Mouse (Mus musculus): ENCODE results near the gene Trim38. TPM values are rescaled to one million over a fixed set of nuclear protein-coding genes. Genes with fewer than 3 reads are reported as not detected.
A peak's percentile ranks its signal among the peaks of the same experiment; 100 is the strongest.
"Not testable (repeated sequence)": the region's sequence is repeated elsewhere in the genome, so short reads cannot be mapped to it uniquely, and the experiment has no call there.

The Trim38 gene
- polyA plus RNA-seq, 1 experiment from 2014 or later: not detected

DNA sequence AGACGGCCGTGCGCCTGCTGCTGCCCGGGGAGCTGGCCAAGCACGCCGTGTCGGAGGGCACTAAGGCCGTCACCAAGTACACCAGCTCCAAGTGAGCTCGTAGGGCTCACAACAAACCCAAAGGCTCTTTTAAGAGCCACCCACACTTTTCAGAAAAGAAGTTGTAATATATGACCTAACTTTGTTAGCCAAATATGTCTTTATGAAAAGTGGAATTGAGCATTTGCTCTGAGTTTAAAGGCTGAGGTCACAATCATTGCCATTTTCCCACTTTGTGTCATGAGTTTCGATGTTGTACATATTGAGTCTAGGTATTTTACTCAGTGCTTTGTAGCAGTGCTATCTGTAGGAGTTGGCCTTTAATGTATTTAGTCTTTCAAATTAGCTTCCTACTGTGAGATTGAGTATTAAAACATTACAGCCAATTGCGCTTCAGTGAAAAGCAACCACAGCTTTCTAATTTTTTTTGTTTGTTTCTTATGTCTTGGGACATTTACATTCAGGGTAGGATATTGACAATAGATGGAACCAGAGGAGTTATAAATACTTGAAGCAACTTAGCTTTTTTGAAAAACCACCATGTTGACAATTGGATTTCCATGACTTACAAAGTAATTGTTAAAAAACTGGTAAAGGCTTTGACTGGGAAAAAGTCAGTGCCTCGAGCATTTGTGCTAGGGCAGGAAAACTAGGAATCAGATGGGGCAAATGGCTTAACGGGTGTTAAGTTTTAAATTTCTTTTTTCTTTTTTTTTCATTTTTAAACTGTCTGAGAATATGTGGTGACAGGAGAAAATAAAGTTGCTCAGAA lies 22.4 kb upstream of the Trim38 start:
- peak; percentile 16; the same call in 1 of the 2 replicates for ATAC-seq (ENCODE audit: low FRiP score)
- WGBS: 3% methylated on average over 10 of the region's 13 CpGs

DNA sequence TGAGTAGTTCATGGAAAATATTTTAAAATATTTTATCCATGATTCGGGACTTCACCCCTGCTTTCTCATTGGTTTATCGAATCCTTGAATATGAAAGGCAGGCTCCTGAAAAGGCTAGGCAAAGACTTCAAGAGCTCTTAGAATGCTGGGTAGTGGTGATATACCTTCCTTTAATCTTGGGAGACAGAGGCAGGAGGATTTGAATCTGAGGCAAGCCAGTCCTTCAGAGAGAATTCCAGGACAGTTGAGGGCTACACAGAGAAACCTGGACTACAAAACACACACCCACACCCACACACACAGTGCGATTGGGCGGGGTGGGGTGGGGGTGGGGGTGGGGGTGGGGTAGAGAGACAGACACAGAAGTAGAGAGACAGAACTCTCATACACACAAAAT lies 21.8 kb upstream of the Trim38 start:
- H3K9ac ChIP-seq (replicated peaks): no peak overlapping the region
- H3K27me3 ChIP-seq (replicated peaks): no peaks in the 10 kb centered on the region
- no peak for ATAC-seq (ENCODE audit: low FRiP score)
- H3K36me3 ChIP-seq: no peaks in the 10 kb centered on the region
- H3K27ac ChIP-seq (replicated peaks): no peak overlapping the region
- H3K4me2 ChIP-seq: no peak overlapping the region
- H3K4me3 ChIP-seq (replicated peaks): no peak overlapping the region
- WGBS: 2% methylated on average over 4 of the region's 4 CpGs
- peaks cover 25% of the 10 kb centered on the region for H3K4me1 ChIP-seq
- H3K9me3 ChIP-seq (replicated peaks): no peaks in the 10 kb centered on the region

More for the DNA sequence above, 22.4 kb upstream of the Trim38 start:
- peak overlapping the region; percentile 96 for H3K27ac ChIP-seq (replicated peaks)
- peaks cover 22% of the 10 kb centered on the region for H3K4me1 ChIP-seq
- 0 out of 2 replicates have a peak overlapping the region, but pooled peaks have one; percentile 29 for H3K9ac ChIP-seq (replicated peaks)
- no peaks in the 10 kb centered on the region for H3K9me3 ChIP-seq (replicated peaks)
- H3K27me3 ChIP-seq (replicated peaks): no peaks in the 10 kb centered on the region
- peak overlapping the region; percentile 81 for H3K4me2 ChIP-seq
- H3K36me3 ChIP-seq: no peaks in the 10 kb centered on the region
- peak overlapping the region; percentile 46 for H3K4me3 ChIP-seq (replicated peaks)

DNA sequence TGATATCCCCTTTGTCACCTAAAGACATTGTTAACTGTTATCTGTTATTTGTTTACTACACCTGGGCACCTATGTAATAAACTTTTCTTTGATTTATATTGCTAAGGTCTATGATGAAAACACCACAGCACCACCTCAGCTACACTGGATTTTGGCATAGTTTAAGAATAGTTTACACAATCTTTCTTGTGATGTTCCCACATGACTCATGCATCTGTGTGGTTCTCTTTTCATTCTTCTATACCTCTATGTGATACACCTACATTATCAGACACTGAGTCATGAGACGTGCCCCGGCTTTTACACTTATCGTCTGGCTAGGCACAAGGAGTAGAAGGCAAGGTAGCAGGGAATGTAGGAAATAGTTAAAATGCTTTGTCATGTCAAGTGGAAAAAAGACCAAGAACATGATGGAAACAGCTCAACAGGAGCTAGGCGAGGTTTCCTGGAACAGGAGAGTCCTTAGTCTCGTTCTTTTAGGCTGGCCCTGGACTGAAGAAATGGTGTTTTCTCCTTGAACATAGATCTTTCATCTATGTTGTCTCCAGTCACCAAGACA lies 20.1 kb upstream of the Trim38 start:
- H3K36me3 ChIP-seq: no peaks in the 10 kb centered on the region
- no peaks in the 10 kb centered on the region for H3K9me3 ChIP-seq (replicated peaks)
- H3K27ac ChIP-seq (replicated peaks): peak overlapping the region; percentile 65; the same call in 1 of the 2 replicates
- 89% methylated on average over 5 of the region's 5 CpGs for WGBS
- H3K4me3 ChIP-seq (replicated peaks): no peak overlapping the region
- H3K4me1 ChIP-seq: peaks cover 25% of the 10 kb centered on the region
- H3K27me3 ChIP-seq (replicated peaks): no peaks in the 10 kb centered on the region
- ATAC-seq (ENCODE audit: low FRiP score): no peak
- H3K9ac ChIP-seq (replicated peaks): no peak overlapping the region
- no peak overlapping the region for H3K4me2 ChIP-seq

DNA sequence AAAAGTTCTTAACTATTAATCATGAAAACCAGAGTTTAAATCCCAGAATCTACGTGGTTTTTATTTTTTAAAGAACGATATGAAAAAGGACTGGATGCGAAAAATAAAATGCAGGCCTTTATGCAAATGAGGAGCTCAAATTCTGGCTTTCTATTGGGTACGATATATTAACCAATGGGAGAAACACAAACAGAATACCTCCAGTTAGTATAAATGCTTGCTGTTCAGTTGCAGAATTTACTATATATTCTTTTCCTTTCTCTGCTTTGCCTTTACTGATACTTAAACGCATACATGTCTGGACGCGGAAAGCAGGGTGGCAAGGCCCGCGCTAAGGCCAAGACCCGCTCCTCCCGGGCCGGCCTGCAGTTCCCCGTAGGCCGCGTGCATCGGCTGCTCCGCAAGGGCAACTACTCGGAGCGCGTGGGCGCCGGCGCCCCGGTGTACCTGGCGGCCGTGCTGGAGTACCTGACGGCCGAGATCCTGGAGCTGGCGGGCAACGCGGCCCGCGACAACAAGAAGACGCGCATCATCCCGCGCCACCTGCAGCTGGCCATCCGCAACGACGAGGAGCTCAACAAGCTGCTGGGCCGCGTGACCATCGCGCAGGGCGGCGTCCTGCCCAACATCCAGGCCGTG lies 18.8 kb upstream of the Trim38 start, which contains the start of gene Hist1h2ab:
Gene Hist1h2ab (plus strand): TSS at position 288 of the 639 bp plus-strand sequence.
- peak within 1 kb of the TSS; percentile 81 for H3K4me2 ChIP-seq
- not testable (repeated sequence) for H3K9me3 ChIP-seq (replicated peaks); H3K27me3 ChIP-seq (replicated peaks); H3K36me3 ChIP-seq
- H3K4me3 ChIP-seq (replicated peaks): peak within 1 kb of the TSS; percentile 46
- peaks cover 19% of the 10 kb centered on the region for H3K4me1 ChIP-seq
- H3K9ac ChIP-seq (replicated peaks): peak within 1 kb of the TSS; percentile 52
- 2% methylated on average over 28 of the region's 47 CpGs for WGBS
- ATAC-seq (ENCODE audit: low FRiP score): peak; percentile 65
- peak within 1 kb of the TSS; percentile 93 for H3K27ac ChIP-seq (replicated peaks)

DNA sequence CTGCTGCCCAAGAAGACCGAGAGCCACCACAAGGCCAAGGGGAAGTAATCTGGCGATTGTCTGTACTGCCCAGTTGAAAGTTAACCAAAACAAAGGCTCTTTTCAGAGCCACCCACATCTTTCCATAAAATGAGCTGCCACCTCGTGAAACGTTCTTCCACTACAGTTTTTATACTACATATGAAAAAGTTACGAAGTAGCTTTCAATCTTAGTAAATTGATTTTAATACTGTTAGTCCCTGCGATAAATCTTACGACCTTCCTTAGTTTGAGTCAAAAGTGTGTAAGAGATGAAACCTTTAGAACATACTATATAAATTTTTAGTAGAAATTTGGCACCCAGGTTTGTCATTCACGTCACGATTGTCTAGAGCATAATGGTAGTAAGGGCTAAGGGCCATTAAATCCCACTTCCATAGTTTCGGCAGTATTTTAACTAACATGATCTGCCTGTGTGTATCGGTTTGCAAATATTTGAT lies 18.2 kb upstream of the Trim38 start:
- Histone ChIP-seq H3K27ac (replicated peaks) (peak overlapping the region; percentile 93), H3K27me3 (replicated peaks) (no peaks in the 10 kb centered on the region), H3K4me2 (peak overlapping the region; percentile 81), H3K4me3 (replicated peaks) (peak overlapping the region; percentile 46), H3K4me1 (peaks cover 19% of the 10 kb centered on the region), H3K9me3 (replicated peaks) (no peaks in the 10 kb centered on the region), H3K36me3 (no peaks in the 10 kb centered on the region), H3K9ac (replicated peaks) (peak overlapping the region; percentile 8; the same call in 1 of the 2 replicates)
- 1% methylated on average over 11 of the region's 11 CpGs for WGBS
- ATAC-seq (ENCODE audit: low FRiP score): no peak

DNA sequence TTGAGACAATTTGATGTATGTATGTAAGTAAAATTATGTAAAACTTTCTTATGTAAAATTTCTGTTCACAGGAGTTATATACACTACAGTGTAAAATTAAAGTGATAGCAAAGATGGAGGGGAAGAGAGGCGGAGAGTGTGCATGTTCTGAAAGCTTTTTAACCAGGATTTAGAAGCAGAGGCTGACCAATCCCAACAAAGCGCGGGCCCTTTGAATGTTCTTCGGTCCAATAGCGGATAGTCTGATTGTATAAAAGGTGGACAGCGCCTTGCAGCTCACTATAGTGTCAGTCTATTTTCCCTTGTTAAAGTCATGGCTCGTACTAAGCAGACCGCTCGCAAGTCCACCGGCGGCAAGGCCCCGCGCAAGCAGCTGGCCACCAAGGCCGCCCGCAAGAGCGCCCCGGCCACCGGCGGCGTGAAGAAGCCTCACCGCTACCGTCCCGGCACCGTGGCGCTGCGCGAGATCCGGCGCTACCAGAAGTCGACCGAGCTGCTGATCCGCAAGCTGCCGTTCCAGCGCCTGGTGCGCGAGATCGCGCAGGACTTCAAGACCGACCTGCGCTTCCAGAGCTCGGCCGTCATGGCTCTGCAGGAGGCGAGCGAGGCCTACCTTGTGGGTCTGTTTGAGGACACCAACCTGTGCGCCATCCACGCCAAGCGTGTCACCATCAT lies 17.5 kb upstream of the Trim38 start, which contains the start of gene Hist1h3b:
Gene Hist1h3b (plus strand): TSS at position 201 of the 675 bp plus-strand sequence.
- H3K27me3 ChIP-seq (replicated peaks); H3K9me3 ChIP-seq (replicated peaks); H3K36me3 ChIP-seq: not testable (repeated sequence)
- Histone ChIP-seq H3K9ac (replicated peaks) (peak within 1 kb of the TSS; percentile 52), H3K4me3 (replicated peaks) (peak within 1 kb of the TSS; percentile 46), H3K4me1 (peaks cover 17% of the 10 kb centered on the region), H3K4me2 (peak within 1 kb of the TSS; percentile 81), H3K27ac (replicated peaks) (peak within 1 kb of the TSS; percentile 93)
- 0% methylated on average over 19 of the region's 47 CpGs for WGBS
- ATAC-seq (ENCODE audit: low FRiP score): peak; percentile 80

DNA sequence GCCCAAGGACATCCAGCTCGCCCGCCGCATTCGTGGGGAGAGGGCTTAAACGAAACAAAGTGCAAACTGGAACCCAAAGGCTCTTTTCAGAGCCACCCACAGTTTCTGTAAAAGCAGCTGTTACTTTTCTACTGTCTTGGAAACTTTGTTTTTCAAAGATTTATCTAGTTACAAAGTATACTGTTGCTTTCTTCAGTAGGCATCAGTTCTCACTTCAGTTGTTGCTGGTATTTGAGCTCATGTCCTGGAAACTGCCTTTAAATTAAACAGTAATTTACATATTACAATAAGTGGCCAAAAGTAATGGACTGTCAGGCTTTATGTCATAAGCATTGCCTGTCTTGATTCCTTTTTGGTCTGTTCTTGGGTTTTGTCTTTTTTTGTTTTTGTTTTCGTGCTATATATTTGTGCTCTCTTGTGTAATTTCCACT lies 17.0 kb upstream of the Trim38 start:
- H3K36me3 ChIP-seq: no peaks in the 10 kb centered on the region
- H3K4me3 ChIP-seq (replicated peaks): no peak overlapping the region
- peaks cover 17% of the 10 kb centered on the region for H3K4me1 ChIP-seq
- peak overlapping the region; percentile 34 for H3K4me2 ChIP-seq
- no peaks in the 10 kb centered on the region for H3K9me3 ChIP-seq (replicated peaks)
- 4% methylated on average over 6 of the region's 6 CpGs for WGBS
- ATAC-seq (ENCODE audit: low FRiP score): no peak
- no peaks in the 10 kb centered on the region for H3K27me3 ChIP-seq (replicated peaks)
- no peak overlapping the region for H3K9ac ChIP-seq (replicated peaks)
- H3K27ac ChIP-seq (replicated peaks): no peak overlapping the region

DNA sequence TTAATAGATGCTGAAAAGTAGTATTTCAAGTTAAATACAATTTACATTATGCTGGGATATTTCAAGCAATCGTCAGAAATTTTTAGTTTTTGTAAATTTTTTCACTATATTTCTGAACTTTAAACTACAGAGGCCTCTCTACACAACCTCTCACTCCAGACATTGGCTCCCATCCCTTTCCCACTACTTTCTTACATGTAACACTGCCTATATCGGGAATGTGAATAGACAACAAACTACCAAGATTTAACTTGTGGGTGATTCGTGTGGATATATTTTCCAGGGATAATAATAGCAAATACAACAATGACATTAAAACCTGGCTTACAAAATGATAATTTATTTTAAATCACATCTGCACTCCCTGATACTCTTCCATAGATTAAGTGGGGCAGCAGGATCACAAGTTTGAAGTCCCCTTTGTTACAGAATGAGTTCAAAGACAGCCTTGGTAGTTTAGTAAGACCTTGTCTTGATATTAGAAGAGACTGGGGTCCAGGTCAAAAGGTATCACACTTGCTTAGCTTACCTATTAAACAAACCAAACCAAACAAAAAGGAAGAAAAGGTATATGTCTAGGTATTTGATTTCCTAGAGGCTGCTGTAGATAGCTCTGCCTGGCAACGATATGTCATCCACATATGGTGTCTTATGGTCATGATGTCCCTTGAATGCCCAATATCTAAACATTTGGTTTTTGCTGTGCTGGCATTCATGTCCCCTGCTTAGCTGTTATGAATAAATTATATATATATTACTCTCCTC lies 16.2 kb upstream of the Trim38 start:
- Histone ChIP-seq H3K9me3 (replicated peaks) (no peaks in the 10 kb centered on the region), H3K9ac (replicated peaks) (no peak overlapping the region), H3K4me2 (peak overlapping the region; percentile 34; the same call in 1 of the 2 replicates), H3K4me1 (peaks cover 14% of the 10 kb centered on the region), H3K36me3 (no peaks in the 10 kb centered on the region), H3K27ac (replicated peaks) (no peak overlapping the region), H3K27me3 (replicated peaks) (no peaks in the 10 kb centered on the region), H3K4me3 (replicated peaks) (no peak overlapping the region)
- WGBS: 61% methylated on average over 4 of the region's 4 CpGs
- no peak for ATAC-seq (ENCODE audit: low FRiP score)

DNA sequence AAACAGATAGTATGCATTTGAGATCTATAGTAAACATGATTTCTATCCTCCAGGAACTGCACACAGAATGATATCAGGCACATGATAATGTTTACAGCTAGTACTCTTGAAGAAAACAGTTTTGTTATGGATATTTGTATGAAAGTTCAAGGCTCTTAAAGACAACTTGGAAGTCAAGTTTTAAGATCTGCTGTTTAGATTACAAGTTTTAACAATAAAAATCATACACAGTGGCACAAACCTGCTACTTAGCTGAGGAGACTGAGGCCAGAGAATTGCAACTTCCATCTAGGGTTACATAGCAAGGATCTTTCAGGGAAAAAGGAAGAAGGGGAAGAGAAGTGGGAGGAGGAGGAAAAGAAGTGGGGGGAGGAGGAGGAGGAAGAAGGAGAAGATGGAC lies 14.7 kb upstream of the Trim38 start:
- Histone ChIP-seq H3K9ac (replicated peaks) (no peak overlapping the region), H3K4me1 (peaks cover 16% of the 10 kb centered on the region), H3K4me3 (replicated peaks) (no peak overlapping the region), H3K27ac (replicated peaks) (no peak overlapping the region), H3K9me3 (replicated peaks) (no peaks in the 10 kb centered on the region), H3K27me3 (replicated peaks) (no peaks in the 10 kb centered on the region), H3K4me2 (no peak overlapping the region), H3K36me3 (no peaks in the 10 kb centered on the region)
- no peak for ATAC-seq (ENCODE audit: low FRiP score)

DNA sequence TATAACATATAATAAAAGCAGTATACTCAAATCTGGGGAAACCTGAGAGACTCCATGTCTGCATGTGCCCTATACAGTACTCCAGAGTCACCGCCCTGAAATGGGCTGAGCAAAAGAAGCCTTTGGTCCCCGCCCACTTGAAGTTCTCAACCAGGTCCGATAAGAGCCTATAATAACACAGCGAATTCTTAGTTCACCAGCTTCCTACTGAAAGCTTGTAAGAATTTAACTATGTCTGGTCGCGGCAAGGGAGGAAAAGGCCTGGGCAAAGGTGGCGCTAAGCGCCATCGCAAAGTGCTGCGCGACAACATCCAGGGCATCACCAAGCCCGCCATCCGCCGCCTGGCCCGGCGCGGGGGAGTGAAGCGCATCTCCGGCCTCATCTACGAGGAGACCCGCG lies 12.9 kb upstream of the Trim38 start, which contains the start of gene Hist1h4b:
Gene Hist1h4b (plus strand): TSS at position 224 of the 400 bp plus-strand sequence.
- peak; percentile 78 for ATAC-seq (ENCODE audit: low FRiP score)
- Histone ChIP-seq H3K27me3 (replicated peaks) (no peaks in the 10 kb centered on the region), H3K9me3 (replicated peaks) (no peaks in the 10 kb centered on the region), H3K9ac (replicated peaks) (peak within 1 kb of the TSS; percentile 44), H3K4me3 (replicated peaks) (peak within 1 kb of the TSS; percentile 41), H3K36me3 (no peaks in the 10 kb centered on the region), H3K4me1 (peaks cover 22% of the 10 kb centered on the region), H3K27ac (replicated peaks) (peak within 1 kb of the TSS; percentile 87), H3K4me2 (peak within 1 kb of the TSS; percentile 66)
- under 1% methylated on average over 17 of the region's 22 CpGs for WGBS

Data from neural tube, embryonic 15.5 days (tissue).